Mouse (Mus musculus): Measurements from ENCODE around the gene Yeats2. TPM values are rescaled to one million over a fixed set of nuclear protein-coding genes. Genes with fewer than 3 reads are reported as not detected.

The Yeats2 gene
- polyA plus RNA-seq, 1 experiment from 2014 or later: 4.3 TPM

DNA sequence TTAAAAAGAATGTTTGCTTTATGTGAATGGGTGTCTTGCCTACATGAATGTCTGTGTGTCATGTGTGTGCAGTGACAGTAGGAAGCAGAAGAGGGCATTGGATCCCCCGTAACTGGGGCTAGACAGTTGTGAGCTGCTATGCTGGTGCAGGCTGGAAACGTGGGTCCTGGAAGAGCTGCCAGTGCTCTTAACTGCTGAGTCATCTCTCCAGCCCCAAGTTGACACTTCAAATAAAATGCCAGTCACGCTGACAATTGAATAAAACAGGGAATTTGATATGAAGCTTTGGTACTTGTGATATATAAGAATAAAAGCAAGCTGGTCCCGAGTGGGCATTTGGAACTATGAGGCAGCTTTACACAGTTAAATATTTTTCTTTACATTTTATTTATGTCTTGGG lies 139.4 kb downstream of the Yeats2 start:
- Histone ChIP-seq H3K4me1 (replicated peaks; ENCODE audit: control insufficient read depth, insufficient read depth, low read length) (no peaks in the 10 kb centered on the region), H3K4me3 (ENCODE audit: low read depth, low read length) (no peak overlapping the region), H3K9me3 (ENCODE audit: control insufficient read depth) (no peaks in the 10 kb centered on the region), H3K36me3 (ENCODE audit: control insufficient read depth, insufficient read depth) (peaks cover 56% of the 10 kb centered on the region), H3K27me3 (replicated peaks; ENCODE audit: control insufficient read depth, insufficient read depth, low read length) (no peaks in the 10 kb centered on the region), H3K27ac (ENCODE audit: low read depth, low read length) (no peak overlapping the region), H3K4me2 (replicated peaks; ENCODE audit: low read depth) (no peak overlapping the region), H3K9ac (ENCODE audit: low read depth, low read length) (no peak overlapping the region)
- no peak for ATAC-seq
- 84% methylated on average over 4 of the region's 4 CpGs for WGBS
- TF ChIP-seq CTCF (IDR thresholded peaks at IDR 0.05; ENCODE audit: low read depth): no peak

Other genes starting within 250 kb of the Yeats2 start
- gene Klhl6, start 158.0 kb upstream of the Yeats2 start, polyA plus RNA-seq (2015; fragmentation: Nextera tagmentation; extraction: Ambion mirVana): 2.6 and 3.0 TPM in 2 replicates
- gene Klhl24, start 43.5 kb upstream of the Yeats2 start, polyA plus RNA-seq (2015; fragmentation: Nextera tagmentation; extraction: Ambion mirVana): 14.1 and 15.3 TPM in 2 replicates
- gene Map6d1, start 100.3 kb downstream of the Yeats2 start, polyA plus RNA-seq (2015; fragmentation: Nextera tagmentation; extraction: Ambion mirVana): 0.09 and 0.10 TPM in 2 replicates
- 87.0 and 89.9 TPM in 2 replicates for gene Parl, start 161.3 kb downstream of the Yeats2 start, polyA plus RNA-seq (2015; fragmentation: Nextera tagmentation; extraction: Ambion mirVana)
- not detected in 2 replicates for gene Cyp2ab1, start 184.3 kb downstream of the Yeats2 start, polyA plus RNA-seq (2015; fragmentation: Nextera tagmentation; extraction: Ambion mirVana)

All from intestine, postnatal 0 days (tissue).